18 mouse cellular contexts compared by ENCODE assay signal in the genomic region with DNA sequence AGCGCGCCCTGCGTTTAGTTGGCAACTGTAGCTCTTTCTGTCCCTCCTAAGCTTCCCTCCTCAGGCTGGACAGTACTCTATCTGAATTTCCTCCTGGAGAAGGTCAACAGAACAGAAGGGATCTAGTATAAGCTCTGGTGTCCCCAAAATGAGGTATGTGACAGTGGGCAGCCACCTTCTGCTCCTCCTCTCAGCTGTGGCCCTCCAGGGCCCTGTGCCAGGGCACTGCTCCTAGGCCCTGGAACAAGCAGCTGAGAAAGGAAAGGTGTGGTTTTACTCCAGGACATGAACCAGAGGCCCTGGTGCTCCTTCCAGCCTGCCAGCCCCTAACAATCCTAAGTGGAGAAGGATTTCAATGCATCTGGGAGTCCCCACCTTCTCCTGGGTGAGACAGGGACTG. TPM values are rescaled to one million over a fixed set of nuclear protein-coding genes. Genes with fewer than 3 reads are reported as not detected.
A peak's percentile ranks its signal among the peaks of the same experiment; 100 is the strongest.
DNase-seq lines count a peak whose midpoint lies in the region; TF ChIP-seq lines count a peak whose summit lies in the region.
"Had no signal": no experiment of that assay in that cellular context is flagged by ENCODE, and none has a peak within 500 bp of the region (broad histone marks: within the 10 kb centered on the region; RNA-seq: fewer than 3 reads in every experiment).

No protein-coding gene starts in this region.

- peak; percentile 39 for DNase-seq in heart, embryonic 10.5 days (ENCODE audit: low spot score)
- DNase-seq in heart, adult 18-20 months = no peak
- DNase-seq in cerebellum, adult 2 months = peak; percentile 58 to 69
- DNase-seq in cerebellum, postnatal 10 days = peak; percentile 31 to 53
- no peak for DNase-seq in kidney, postnatal 10 days
- no peak for DNase-seq in lung, postnatal 14 days
- no peak for DNase-seq in urinary bladder, adult 18-20 months (ENCODE audit: low spot score in 2 of 2)
- DNase-seq: adrenal gland, postnatal 14 days; gastrocnemius, adult 2 months; gastrocnemius, postnatal 25 days; heart, postnatal 14 days; kidney, adult 8-10 months had no signal

- no peak for TF ChIP-seq POLR2A in cerebellum, adult 2 months (IDR thresholded peaks at IDR 0.05; ENCODE audit: borderline replicate concordance, insufficient read depth, low read length)

- H3K4me3 ChIP-seq in heart, embryonic 10.5 days = no peak overlapping the region
- H3K4me3 ChIP-seq in cerebellum, adult 2 months (replicated peaks; ENCODE audit: insufficient read depth, low read depth, low read length) = no peak overlapping the region
- H3K4me3 ChIP-seq: embryonic facial prominence, embryonic 10.5 days; gastrocnemius, adult 2 months; heart, embryonic 15.5 days; hindbrain, embryonic 10.5 days had no signal

- no peaks in the 10 kb centered on the region for H3K9me3 ChIP-seq in heart, embryonic 10.5 days
- H3K9me3 ChIP-seq: embryonic facial prominence, embryonic 10.5 days; heart, embryonic 15.5 days; hindbrain, embryonic 10.5 days had no signal

- WGBS in heart, embryonic 10.5 days = 94% methylated on average over 3 of the region's 3 CpGs
- 35% methylated on average over 3 of the region's 3 CpGs for WGBS in cerebellum, adult 2 months

- H3K27me3 ChIP-seq in heart, embryonic 10.5 days (ENCODE audit: insufficient read depth, poor library complexity, severe bottlenecking) = peaks cover 16% of the 10 kb centered on the region
- no peaks in the 10 kb centered on the region for H3K27me3 ChIP-seq in cerebellum, adult 2 months (ENCODE audit: control insufficient read depth, insufficient read depth, low read length)
- H3K27me3 ChIP-seq: CH12.LX; heart, embryonic 15.5 days; Patski had no signal

- H3K36me3 ChIP-seq in heart, embryonic 10.5 days = no peaks in the 10 kb centered on the region
- H3K36me3 ChIP-seq: embryonic facial prominence, embryonic 10.5 days; heart, embryonic 15.5 days; hindbrain, embryonic 10.5 days had no signal

- peaks cover 4% of the 10 kb centered on the region; the same call in 1 of the 2 replicates for H3K4me1 ChIP-seq in heart, embryonic 10.5 days
- H3K4me1 ChIP-seq in cerebellum, adult 2 months (ENCODE audit: control insufficient read depth, insufficient read depth, low read length) = peaks cover 24% of the 10 kb centered on the region
- H3K4me1 ChIP-seq: heart, embryonic 15.5 days had no signal

- no peak for TF ChIP-seq CTCF in cerebellum, adult 2 months (IDR thresholded peaks at IDR 0.05; ENCODE audit: borderline replicate concordance, insufficient read depth, low read depth, low read length)

- H3K27ac ChIP-seq in heart, embryonic 10.5 days = no peak overlapping the region
- H3K27ac ChIP-seq in cerebellum, adult 2 months (ENCODE audit: insufficient read depth, low read length) = no peak overlapping the region
- H3K27ac ChIP-seq: embryonic facial prominence, embryonic 10.5 days; gastrocnemius, adult 2 months; heart, embryonic 15.5 days had no signal

RNA-seq across cellular contexts. Expression of a gene that starts 51.1 kb away (rescaled TPM):
- 1.1 and 2.1 TPM in 2 replicates for polyA plus RNA-seq in heart, embryonic 10.5 days (2016; fragmentation: Nextera tagmentation; extraction: Ambion mirVana)
- total RNA-seq in heart, adult 18-20 months (2021) = under 1 TPM; 0.10 to 0.17 TPM
- polyA plus RNA-seq in cerebellum, adult 2 months (2012; rRNA removed) = 144 and 147 TPM in 2 replicates
- total RNA-seq: CH12.LX; granulocyte monocyte progenitor cell, adult 5-6 weeks had no signal
- polyA plus RNA-seq: Patski had no signal

Comparison
In these comparisons a context has a peak if more than half of its experiments do, and no peak if none do; other contexts are left out.
1. DNase-seq: peak in heart, embryonic 10.5 days (single experiment), cerebellum, adult 2 months (2 of 2) and cerebellum, postnatal 10 days (2 of 2); none in heart, adult 18-20 months (0 of 2), kidney, postnatal 10 days (single experiment), lung, postnatal 14 days (single experiment) and urinary bladder, adult 18-20 months (0 of 2).
2. RNA of a gene that starts 51.1 kb away (polyA plus RNA-seq): 144 to 147 TPM in cerebellum, adult 2 months; 1.1 to 2.1 TPM in heart, embryonic 10.5 days; every median in the first group is over 10 times any median in the second.